Mouse (Mus musculus) myocyte (in vitro differentiated cells): ENCODE data around the gene Pvalb.

Experiments
- CEBPB ChIP-seq: IDR thresholded peaks from 2 replicates; pipeline ENCODE4 v1.6.1; 2011; ENCODE audit warnings: mild to moderate bottlenecking, moderate library complexity; ENCODE audit not compliant: poor library complexity, insufficient read depth, severe bottlenecking
- E2F4 ChIP-seq: IDR thresholded peaks from one replicate; pipeline ENCODE4 v1.6.1; 2011; ENCODE audit warnings: mild to moderate bottlenecking, control low read depth, moderate library complexity; ENCODE audit not compliant: insufficient read depth
- MAX ChIP-seq: IDR thresholded peaks from one replicate; pipeline ENCODE4 v1.6.1; 2011; ENCODE audit warnings: low read depth, mild to moderate bottlenecking, control low read depth
- MYOD1 ChIP-seq, 3 experiments: IDR thresholded peaks; one replicate each; pipeline ENCODE4 v1.6.1; 2011; ENCODE audit warnings: control low read depth in 2 of 3, low read depth in 2 of 3, mild to moderate bottlenecking in 2 of 3, moderate library complexity in 1 of 3; ENCODE audit not compliant: insufficient read length in 2 of 3, control insufficient read depth in 1 of 3
- POLR2A ChIP-seq: IDR thresholded peaks from one replicate; pipeline ENCODE4 v1.6.1; 2011; ENCODE audit warnings: low read depth, mild to moderate bottlenecking, control low read depth, moderate library complexity; ENCODE audit not compliant: insufficient read length
- POLR2AphosphoS2 ChIP-seq: IDR thresholded peaks from one replicate; pipeline ENCODE4 v1.6.1; 2011; ENCODE audit warnings: low read depth, control low read depth; ENCODE audit not compliant: insufficient read length
- REST ChIP-seq: IDR thresholded peaks from one replicate; pipeline ENCODE4 v1.6.1; 2011; ENCODE audit warnings: mild to moderate bottlenecking, control low read depth, moderate library complexity; ENCODE audit not compliant: insufficient read depth, insufficient read length
- SRF ChIP-seq: IDR thresholded peaks from one replicate; pipeline ENCODE4 v1.6.1; 2011; ENCODE audit warnings: low read depth; ENCODE audit not compliant: control insufficient read depth, insufficient read length
- TCF12 ChIP-seq: IDR thresholded peaks from one replicate; pipeline ENCODE4 v1.6.1; 2011; ENCODE audit warnings: mild to moderate bottlenecking, control low read depth; ENCODE audit not compliant: poor library complexity, insufficient read depth, severe bottlenecking
- TCF3 ChIP-seq: IDR thresholded peaks from one replicate; pipeline ENCODE4 v1.6.1; 2011; ENCODE audit warnings: low read depth, control low read depth; ENCODE audit not compliant: insufficient read length
- USF1 ChIP-seq: IDR thresholded peaks from one replicate; pipeline ENCODE4 v1.6.1; 2011; ENCODE audit warnings: low read depth, mild to moderate bottlenecking, control low read depth, moderate library complexity

DNA sequence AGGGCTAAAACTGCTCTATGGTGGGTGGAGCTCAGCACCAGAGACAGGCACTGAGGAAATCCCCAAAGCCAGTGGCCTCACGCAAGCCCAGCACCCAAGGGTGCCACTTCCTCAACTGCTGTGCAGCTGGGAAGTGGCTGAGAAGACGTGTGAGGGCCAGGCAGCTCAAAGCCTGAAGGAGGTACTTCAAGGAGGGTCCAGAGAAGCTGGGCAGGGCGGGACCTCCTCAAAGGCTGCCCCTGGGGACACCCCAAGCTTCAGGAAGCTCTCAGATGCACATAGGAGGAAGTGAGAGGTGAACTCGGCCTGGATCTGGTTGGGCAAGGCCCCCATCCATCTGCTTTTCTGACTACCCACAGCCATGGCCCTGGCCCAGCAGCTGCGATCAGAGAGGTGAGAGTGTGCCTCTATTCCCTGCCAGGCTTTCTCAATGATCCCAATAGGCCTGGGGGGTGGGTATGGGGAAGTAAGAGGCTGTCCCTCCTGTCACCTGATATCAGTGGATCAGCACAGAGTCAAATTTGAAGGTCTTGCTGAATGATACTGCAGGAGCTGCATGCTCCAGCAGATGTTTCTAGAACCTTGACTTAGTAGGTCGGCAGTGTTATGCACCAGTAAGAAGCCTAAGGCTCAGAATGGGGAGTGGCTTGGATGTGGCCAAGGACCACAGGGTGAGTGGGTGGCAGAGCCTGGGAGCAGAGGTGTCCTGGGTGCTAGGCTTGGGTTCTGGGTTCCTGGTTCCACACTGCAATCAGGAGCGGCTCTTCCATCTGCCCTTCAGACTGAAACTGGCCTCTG, 38.7 kb upstream of the Pvalb start, which contains the start of gene Ncf4:
- TF ChIP-seq CEBPB (no peak), POLR2A (no peak), TCF3 (no peak), USF1 (no peak), MAX (no peak), TCF12 (no peak), SRF (no peak), E2F4 (no peak), POLR2AphosphoS2 (no peak), MYOD1 (IDR thresholded peaks at IDR 0.05; ENCODE audit: control insufficient read depth in 1 of 3, insufficient read length in 2 of 3, low read depth in 2 of 3) (no peak), REST (no peak)
